Mouse (Mus musculus): ENCODE results near the gene Gm4312. TPM values are rescaled to one million over a fixed set of nuclear protein-coding genes. Genes with fewer than 3 reads are reported as not detected.
"Not testable (repeated sequence)": the region's sequence is repeated elsewhere in the genome, so short reads cannot be mapped to it uniquely, and the experiment has no call there.

The Gm4312 gene
- not detected for total RNA-seq (2021)
- long read RNA-seq, experiment 1: 0 reads
- long read RNA-seq, experiment 2: 0 reads

DNA sequence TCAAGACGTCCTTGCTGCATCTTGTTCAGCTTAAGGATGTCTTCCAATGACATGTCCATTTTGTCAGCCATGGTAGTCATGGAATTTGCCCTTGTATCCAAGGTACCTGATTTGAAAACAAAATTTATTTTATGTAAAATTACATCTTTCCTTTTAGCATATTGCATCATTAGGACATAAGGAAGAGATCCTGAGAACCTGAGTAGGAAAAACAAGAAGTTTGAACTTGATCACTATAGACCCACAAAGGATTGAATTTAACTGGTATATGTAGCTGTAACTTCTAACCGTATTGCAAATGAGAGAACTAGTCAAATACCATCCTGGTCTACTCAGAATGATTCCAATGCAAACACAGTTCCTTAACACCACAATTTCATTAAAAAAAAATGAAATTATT lies at the start of gene Gm4312:
TSS of gene Gm4312 (minus strand) at position 101 of the 400 bp plus-strand sequence.
- not testable (repeated sequence) for DNase-seq (ENCODE audit: low spot score in 2 of 2)

DNA sequence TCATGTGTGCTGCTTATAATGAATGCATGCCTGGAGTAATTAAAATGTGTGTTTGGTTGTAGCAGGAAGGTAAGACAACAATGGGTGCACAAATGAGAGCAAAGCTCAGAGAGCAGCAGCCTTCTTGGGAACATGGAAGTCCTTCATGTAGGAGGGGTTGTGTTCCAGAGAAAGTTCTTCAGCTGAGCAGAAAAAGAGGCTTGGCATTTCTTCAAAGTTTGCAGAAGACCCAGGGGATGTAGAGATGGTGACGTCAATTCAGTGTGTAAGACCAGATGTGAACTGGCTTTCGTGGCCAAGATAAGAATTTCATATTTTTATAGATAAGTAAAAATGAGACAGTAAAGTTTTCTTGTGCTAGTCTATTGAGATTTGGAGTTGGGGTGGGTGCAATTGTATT lies 45.2 kb upstream of the Gm4312 start:
- no peak for DNase-seq (ENCODE audit: low spot score in 2 of 2)

DNA sequence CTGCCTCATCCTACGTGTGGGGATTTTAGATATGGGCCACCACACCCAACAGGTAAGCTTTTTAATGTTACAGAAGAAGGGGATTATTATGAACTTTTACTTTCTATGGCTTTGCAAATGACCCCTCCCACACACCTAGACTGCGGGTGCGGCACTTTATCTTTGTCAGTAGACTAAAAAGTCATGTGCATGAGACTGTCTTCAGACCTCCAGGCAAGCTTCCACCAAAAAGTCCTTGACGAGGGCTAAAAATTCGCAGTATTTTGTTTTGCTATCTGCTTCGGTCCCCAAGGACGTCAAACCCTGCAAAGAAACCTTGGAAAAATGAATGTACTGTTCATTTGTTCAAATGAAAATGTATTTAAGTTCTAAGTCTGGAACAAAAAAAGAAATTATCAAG lies 33.2 kb upstream of the Gm4312 start:
- no peak for DNase-seq (ENCODE audit: low spot score in 2 of 2)

DNA sequence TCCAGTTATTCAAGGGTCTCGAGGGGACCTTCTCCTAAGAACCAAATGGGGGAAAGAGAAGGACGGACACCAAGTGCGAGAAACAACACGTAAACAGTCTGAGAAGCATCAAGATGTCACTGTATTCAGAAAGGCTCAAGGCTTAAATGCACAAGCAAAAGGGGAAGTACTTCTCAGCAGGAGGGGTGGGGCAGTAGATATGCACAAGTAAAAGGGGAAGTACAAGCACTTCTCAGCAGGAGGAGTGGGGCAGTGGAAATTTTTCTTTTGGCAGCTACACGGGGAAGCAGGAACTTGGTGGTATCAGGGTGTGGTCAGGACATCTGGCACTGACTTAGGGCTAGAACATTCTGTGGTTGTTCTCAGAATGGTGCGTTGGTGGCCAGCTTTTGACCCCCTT lies 19.9 kb upstream of the Gm4312 start:
- not testable (repeated sequence) for DNase-seq (ENCODE audit: low spot score in 2 of 2)

DNA sequence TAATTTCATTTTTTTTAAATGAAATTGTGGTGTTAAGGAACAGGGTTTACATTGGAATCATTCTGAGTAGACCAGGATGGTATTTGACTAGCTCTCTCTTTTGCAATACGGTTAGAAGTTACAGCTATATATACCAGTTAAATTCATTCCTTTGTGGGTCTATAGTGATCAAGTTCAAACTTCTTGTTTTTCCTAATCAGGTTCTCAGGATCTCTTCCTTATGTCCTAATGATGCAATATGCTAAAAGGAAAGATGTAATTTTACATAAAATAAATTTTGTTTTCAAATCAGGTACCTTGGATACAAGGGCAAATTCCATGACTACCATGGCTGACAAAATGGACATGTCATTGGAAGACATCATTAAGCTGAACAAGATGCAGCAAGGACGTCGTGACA lies 21.3 kb downstream of the Gm4312 start, which contains the start of gene Gm4307:
TSS of gene Gm4307 (plus strand) at position 301 of the 400 bp plus-strand sequence.
- not testable (repeated sequence) for DNase-seq (ENCODE audit: low spot score in 2 of 2)

DNA sequence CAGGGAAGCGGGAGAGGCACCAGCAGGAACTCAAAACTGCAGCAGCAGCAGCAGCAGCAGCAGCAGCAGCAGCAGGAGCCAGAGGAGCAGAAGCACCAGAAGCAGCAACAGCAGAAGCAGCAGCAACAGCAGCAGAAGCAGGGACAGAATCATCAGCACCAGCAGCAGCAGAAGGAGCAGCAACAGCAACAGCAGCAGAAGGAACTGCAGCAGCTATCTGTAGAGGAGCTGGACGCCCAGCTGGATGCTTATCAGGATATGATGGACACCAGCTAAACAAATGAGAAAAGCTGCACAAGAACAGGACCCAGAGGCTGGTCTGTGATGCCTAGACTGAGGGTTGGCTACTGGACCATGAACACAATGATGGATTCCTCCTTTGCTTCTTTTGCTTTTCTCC lies 25.5 kb downstream of the Gm4312 start:
- peak; percentile 13 to 22 for DNase-seq (ENCODE audit: low spot score in 2 of 2)

DNA sequence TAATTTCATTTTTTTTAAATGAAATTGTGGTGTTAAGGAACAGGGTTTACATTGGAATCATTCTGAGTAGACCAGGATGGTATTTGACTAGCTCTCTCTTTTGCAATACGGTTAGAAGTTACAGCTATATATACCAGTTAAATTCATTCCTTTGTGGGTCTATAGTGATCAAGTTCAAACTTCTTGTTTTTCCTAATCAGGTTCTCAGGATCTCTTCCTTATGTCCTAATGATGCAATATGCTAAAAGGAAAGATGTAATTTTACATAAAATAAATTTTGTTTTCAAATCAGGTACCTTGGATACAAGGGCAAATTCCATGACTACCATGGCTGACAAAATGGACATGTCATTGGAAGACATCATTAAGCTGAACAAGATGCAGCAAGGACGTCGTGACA lies 31.6 kb downstream of the Gm4312 start, which contains the start of gene Gm4305:
TSS of gene Gm4305 (plus strand) at position 301 of the 400 bp plus-strand sequence.
- not testable (repeated sequence) for DNase-seq (ENCODE audit: low spot score in 2 of 2)

DNA sequence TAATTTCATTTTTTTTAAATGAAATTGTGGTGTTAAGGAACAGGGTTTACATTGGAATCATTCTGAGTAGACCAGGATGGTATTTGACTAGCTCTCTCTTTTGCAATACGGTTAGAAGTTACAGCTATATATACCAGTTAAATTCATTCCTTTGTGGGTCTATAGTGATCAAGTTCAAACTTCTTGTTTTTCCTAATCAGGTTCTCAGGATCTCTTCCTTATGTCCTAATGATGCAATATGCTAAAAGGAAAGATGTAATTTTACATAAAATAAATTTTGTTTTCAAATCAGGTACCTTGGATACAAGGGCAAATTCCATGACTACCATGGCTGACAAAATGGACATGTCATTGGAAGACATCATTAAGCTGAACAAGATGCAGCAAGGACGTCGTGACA lies 36.7 kb downstream of the Gm4312 start, which contains the start of gene Gm4303:
TSS of gene Gm4303 (plus strand) at position 301 of the 400 bp plus-strand sequence.
- DNase-seq (ENCODE audit: low spot score in 2 of 2): not testable (repeated sequence)

DNA sequence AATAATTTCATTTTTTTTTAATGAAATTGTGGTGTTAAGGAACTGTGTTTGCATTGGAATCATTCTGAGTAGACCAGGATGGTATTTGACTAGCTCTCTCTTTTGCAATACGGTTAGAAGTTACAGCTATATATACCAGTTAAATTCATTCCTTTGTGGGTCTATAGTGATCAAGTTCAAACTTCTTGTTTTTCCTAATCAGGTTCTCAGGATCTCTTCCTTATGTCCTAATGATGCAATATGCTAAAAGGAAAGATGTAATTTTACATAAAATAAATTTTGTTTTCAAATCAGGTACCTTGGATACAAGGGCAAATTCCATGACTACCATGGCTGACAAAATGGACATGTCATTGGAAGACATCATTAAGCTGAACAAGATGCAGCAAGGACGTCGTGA lies 41.8 kb downstream of the Gm4312 start, which contains the start of gene Gm4302:
TSS of gene Gm4302 (plus strand) at position 301 of the 400 bp plus-strand sequence.
- not testable (repeated sequence) for DNase-seq (ENCODE audit: low spot score in 2 of 2)

DNA sequence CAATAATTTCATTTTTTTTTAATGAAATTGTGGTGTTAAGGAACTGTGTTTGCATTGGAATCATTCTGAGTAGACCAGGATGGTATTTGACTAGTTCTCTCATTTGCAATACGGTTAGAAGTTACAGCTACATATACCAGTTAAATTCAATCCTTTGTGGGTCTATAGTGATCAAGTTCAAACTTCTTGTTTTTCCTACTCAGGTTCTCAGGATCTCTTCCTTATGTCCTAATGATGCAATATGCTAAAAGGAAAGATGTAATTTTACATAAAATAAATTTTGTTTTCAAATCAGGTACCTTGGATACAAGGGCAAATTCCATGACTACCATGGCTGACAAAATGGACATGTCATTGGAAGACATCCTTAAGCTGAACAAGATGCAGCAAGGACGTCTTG lies 47.0 kb downstream of the Gm4312 start, which contains the start of gene Gm4301:
TSS of gene Gm4301 (plus strand) at position 301 of the 400 bp plus-strand sequence.
- not testable (repeated sequence) for DNase-seq (ENCODE audit: low spot score in 2 of 2)

Other genes with a start within 250 kb of the Gm4312 start
- gene Gm4301, start 46.9 kb downstream of the Gm4312 start, total RNA-seq (2021): not detected
- gene Gm4302, start 41.7 kb downstream of the Gm4312 start, total RNA-seq (2021): not detected
- not detected for gene Gm4303, start 36.6 kb downstream of the Gm4312 start, total RNA-seq (2021)
- gene Gm4305, start 31.5 kb downstream of the Gm4312 start, total RNA-seq (2021): not detected
- gene Gm4307, start 21.2 kb downstream of the Gm4312 start, total RNA-seq (2021): not detected
- gene Tmtc3, start 104.8 kb upstream of the Gm4312 start, total RNA-seq (2021): 10 to 100 TPM; 17.8 to 18.3 TPM
- gene Cep290, start 105.0 kb upstream of the Gm4312 start, total RNA-seq (2021): 1 to 10 TPM; 6.0 to 6.6 TPM
- 10 to 100 TPM in 1 of 2 experiments, 1 to 10 TPM in 1; 9.8 to 12.0 TPM for gene 4930430F08Rik, start 207.9 kb upstream of the Gm4312 start, total RNA-seq (2021)
- gene 1700017N19Rik, start 207.9 kb upstream of the Gm4312 start, total RNA-seq (2021): not detected